Mouse (Mus musculus): ENCODE data around the gene Lima1.

The Lima1 gene

DNA sequence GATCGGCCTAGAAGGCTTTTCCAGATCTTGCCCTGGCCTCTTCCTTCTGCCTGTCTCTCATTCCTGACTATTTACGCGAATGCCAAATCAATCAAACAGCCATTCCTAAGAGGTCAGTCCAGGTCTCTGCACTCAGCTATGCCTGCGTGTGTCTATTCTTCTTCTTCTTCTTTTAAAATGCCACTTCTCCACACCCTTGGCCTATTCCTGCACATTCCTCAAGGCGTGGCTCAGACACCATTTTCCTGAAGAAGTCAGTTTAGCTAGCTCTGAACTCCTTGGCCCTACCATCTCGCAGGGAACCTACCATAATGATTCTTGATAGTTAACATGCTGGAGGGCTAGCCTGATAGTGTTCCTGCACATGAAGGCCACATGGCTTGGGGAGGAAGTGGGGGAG, 75.5 kb downstream of the Lima1 start:
- Histone ChIP-seq H3K27me3 (ENCODE audit: insufficient read depth, low read length) (no peaks in the 10 kb centered on the region), H3K9me3 (ENCODE audit: low read length) (no peaks in the 10 kb centered on the region), H3K4me3 (replicated peaks; ENCODE audit: low read length) (no peak overlapping the region), H3K4me1 (replicated peaks; ENCODE audit: low read depth, low read length) (peaks cover 57% of the 10 kb centered on the region), H3K36me3 (ENCODE audit: insufficient read depth, low read length) (peaks cover 77% of the 10 kb centered on the region)
- TF ChIP-seq CTCF (conservative IDR thresholded peaks at IDR 0.05; ENCODE audit: low read length) (no peak), POU5F1 (IDR thresholded peaks at IDR 0.05; ENCODE audit: borderline replicate concordance, low read length) (no peak), NANOG (IDR thresholded peaks at IDR 0.05; ENCODE audit: borderline replicate concordance, low read length) (no peak)

DNA sequence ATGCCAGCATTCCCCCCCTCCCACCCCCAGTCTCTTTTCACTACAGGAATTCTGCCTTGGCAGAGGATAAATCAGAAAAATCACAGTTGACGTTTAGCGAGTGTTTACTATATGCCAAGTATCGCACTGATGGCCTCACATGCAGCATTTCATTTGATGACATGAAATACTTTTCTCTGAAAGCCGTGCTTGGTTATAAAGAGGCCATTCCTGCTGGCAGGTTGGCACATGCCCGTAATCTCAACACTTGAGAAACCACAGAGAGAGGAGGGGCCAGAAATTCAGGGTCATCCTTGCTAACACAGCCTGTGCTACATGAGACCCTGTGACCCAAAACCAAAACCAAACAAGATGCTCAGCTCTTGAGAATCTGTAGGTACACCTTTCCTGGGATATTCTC, 77.4 kb downstream of the Lima1 start:
- Histone ChIP-seq H3K4me3 (replicated peaks; ENCODE audit: low read length) (no peak overlapping the region), H3K9me3 (ENCODE audit: low read length) (no peaks in the 10 kb centered on the region), H3K27me3 (ENCODE audit: insufficient read depth, low read length) (no peaks in the 10 kb centered on the region), H3K36me3 (ENCODE audit: insufficient read depth, low read length) (peaks cover 79% of the 10 kb centered on the region), H3K4me1 (replicated peaks; ENCODE audit: low read depth, low read length) (peaks cover 51% of the 10 kb centered on the region)
- TF ChIP-seq POU5F1 (IDR thresholded peaks at IDR 0.05; ENCODE audit: borderline replicate concordance, low read length) (no peak), NANOG (IDR thresholded peaks at IDR 0.05; ENCODE audit: borderline replicate concordance, low read length) (no peak), CTCF (conservative IDR thresholded peaks at IDR 0.05; ENCODE audit: low read length) (no peak)

DNA sequence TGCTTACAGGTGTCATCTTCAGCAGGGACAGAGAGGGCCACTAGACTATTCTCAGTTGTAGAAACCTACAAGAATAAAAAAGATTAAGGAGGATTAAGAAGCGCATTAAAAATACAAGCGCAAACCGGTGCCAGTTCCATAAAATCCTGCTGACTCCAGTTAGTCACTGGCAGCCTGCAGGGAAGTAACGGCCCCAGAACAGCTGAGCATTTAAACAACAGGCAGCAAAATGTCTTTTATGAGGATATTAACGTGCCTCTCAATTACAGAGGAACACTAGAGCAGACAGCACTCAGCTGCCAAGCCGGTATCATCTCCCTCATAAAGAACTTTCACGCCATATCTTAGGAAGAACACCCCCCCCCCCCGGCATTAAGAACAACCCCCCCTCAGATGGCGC, 78.5 kb downstream of the Lima1 start:
- Histone ChIP-seq H3K4me3 (replicated peaks; ENCODE audit: low read length) (no peak overlapping the region), H3K36me3 (ENCODE audit: insufficient read depth, low read length) (peaks cover 79% of the 10 kb centered on the region), H3K4me1 (replicated peaks; ENCODE audit: low read depth, low read length) (peaks cover 52% of the 10 kb centered on the region), H3K9me3 (ENCODE audit: low read length) (no peaks in the 10 kb centered on the region), H3K27me3 (ENCODE audit: insufficient read depth, low read length) (no peaks in the 10 kb centered on the region)
- no peak for TF ChIP-seq NANOG (IDR thresholded peaks at IDR 0.05; ENCODE audit: borderline replicate concordance, low read length)
- no peak for TF ChIP-seq POU5F1 (IDR thresholded peaks at IDR 0.05; ENCODE audit: borderline replicate concordance, low read length)
- TF ChIP-seq CTCF (conservative IDR thresholded peaks at IDR 0.05; ENCODE audit: low read length) = no peak

DNA sequence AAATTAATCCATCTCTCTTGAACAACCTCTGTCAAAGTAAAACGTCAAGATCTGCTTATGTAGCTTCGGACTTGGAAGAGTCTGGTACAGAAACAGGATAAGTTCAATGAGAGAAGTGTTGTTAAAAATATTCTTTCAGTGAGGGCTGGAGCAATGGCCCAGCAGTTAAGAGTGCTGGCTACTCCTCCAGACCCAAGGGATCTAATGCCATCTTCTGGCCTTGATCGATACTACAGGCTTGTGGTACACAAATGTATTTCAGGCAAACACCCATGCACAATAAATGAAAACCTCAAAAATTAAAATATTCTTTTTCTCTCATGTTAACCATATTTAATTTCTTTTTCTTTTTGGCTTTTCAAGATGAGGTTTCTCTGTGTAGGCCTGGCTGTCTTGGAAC, 79.2 kb downstream of the Lima1 start:
- no peaks in the 10 kb centered on the region for H3K9me3 ChIP-seq (ENCODE audit: low read length)
- peaks cover 79% of the 10 kb centered on the region for H3K36me3 ChIP-seq (ENCODE audit: insufficient read depth, low read length)
- peak; percentile 21 for TF ChIP-seq CTCF (conservative IDR thresholded peaks at IDR 0.05; ENCODE audit: low read length)
- TF ChIP-seq NANOG (IDR thresholded peaks at IDR 0.05; ENCODE audit: borderline replicate concordance, low read length) = no peak
- H3K27me3 ChIP-seq (ENCODE audit: insufficient read depth, low read length) = no peaks in the 10 kb centered on the region
- H3K4me3 ChIP-seq (replicated peaks; ENCODE audit: low read length) = no peak overlapping the region
- peaks cover 52% of the 10 kb centered on the region for H3K4me1 ChIP-seq (replicated peaks; ENCODE audit: low read depth, low read length)

- Histone ChIP-seq H3K27me3 (ENCODE audit: insufficient read depth, low read length) (no peaks in the 10 kb centered on the region), H3K4me1 (replicated peaks; ENCODE audit: low read depth, low read length) (peaks cover 38% of the 10 kb centered on the region), H3K4me3 (replicated peaks; ENCODE audit: low read length) (no peak overlapping the region), H3K9me3 (ENCODE audit: low read length) (no peaks in the 10 kb centered on the region), H3K36me3 (ENCODE audit: insufficient read depth, low read length) (peaks cover 83% of the 10 kb centered on the region)
- no peak for TF ChIP-seq NANOG (IDR thresholded peaks at IDR 0.05; ENCODE audit: borderline replicate concordance, low read length)
- TF ChIP-seq POU5F1 (IDR thresholded peaks at IDR 0.05; ENCODE audit: borderline replicate concordance, low read length) = no peak
- TF ChIP-seq CTCF (conservative IDR thresholded peaks at IDR 0.05; ENCODE audit: low read length) = no peak
Measured at GRCm38 (mm10) chr15:99792221-99792815, 82.9 kb downstream of the Lima1 start.

DNA sequence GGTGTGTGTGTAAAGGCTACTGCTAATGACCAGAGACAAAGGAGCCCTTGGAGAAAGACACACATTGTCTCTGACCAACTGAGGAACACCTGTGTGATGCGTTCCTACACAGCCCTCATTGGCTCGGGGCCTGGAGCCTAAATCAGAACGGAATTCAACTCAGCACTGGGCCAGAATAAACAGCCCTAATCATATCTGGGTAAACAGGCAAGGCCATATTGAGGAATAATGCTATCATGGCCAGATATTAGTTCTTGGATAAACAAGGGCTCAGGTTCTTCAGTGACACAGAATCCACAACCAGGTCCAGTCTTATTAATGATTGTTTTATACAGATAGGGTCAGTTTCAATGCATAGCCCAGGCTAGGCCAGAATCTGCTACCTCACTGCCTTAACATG, 84.3 kb downstream of the Lima1 start:
- H3K9me3 ChIP-seq (ENCODE audit: low read length) = no peaks in the 10 kb centered on the region
- H3K4me1 ChIP-seq (replicated peaks; ENCODE audit: low read depth, low read length) = peaks cover 43% of the 10 kb centered on the region
- no peak overlapping the region for H3K4me3 ChIP-seq (replicated peaks; ENCODE audit: low read length)
- TF ChIP-seq NANOG (IDR thresholded peaks at IDR 0.05; ENCODE audit: borderline replicate concordance, low read length) (no peak), POU5F1 (IDR thresholded peaks at IDR 0.05; ENCODE audit: borderline replicate concordance, low read length) (no peak), CTCF (conservative IDR thresholded peaks at IDR 0.05; ENCODE audit: low read length) (no peak)
- peaks cover 83% of the 10 kb centered on the region for H3K36me3 ChIP-seq (ENCODE audit: insufficient read depth, low read length)
- no peaks in the 10 kb centered on the region for H3K27me3 ChIP-seq (ENCODE audit: insufficient read depth, low read length)

DNA sequence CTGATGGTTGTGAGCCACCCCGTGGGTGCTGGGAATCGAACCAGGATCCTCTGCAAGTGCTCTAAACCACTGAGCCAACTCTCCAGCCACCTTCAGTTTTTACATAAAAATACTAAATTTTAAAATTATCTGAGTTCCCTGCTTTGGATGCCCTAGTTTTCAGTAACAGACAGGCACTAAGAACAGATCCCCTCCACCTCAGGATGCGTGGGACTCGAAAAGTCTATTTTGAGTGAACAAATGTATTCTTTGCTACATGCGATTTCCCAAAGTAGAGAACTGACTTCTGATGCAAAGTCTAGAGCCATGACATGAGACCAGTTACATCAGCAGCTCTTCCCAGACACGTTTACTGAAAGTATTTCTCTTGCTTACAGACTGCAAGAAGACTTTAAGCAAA, 84.8 kb downstream of the Lima1 start:
- no peaks in the 10 kb centered on the region for H3K9me3 ChIP-seq (ENCODE audit: low read length)
- H3K4me1 ChIP-seq (replicated peaks; ENCODE audit: low read depth, low read length) = peaks cover 43% of the 10 kb centered on the region
- peaks cover 85% of the 10 kb centered on the region for H3K36me3 ChIP-seq (ENCODE audit: insufficient read depth, low read length)
- H3K27me3 ChIP-seq (ENCODE audit: insufficient read depth, low read length) = no peaks in the 10 kb centered on the region
- no peak overlapping the region for H3K4me3 ChIP-seq (replicated peaks; ENCODE audit: low read length)
- TF ChIP-seq NANOG (IDR thresholded peaks at IDR 0.05; ENCODE audit: borderline replicate concordance, low read length) (no peak), POU5F1 (IDR thresholded peaks at IDR 0.05; ENCODE audit: borderline replicate concordance, low read length) (no peak), CTCF (conservative IDR thresholded peaks at IDR 0.05; ENCODE audit: low read length) (no peak)

GRCm38 (mm10) chr15:99787625-99788120, 87.6 kb downstream of the Lima1 start:
- TF ChIP-seq NANOG (IDR thresholded peaks at IDR 0.05; ENCODE audit: borderline replicate concordance, low read length) = no peak
- TF ChIP-seq POU5F1 (IDR thresholded peaks at IDR 0.05; ENCODE audit: borderline replicate concordance, low read length) = no peak
- no peak for TF ChIP-seq CTCF (conservative IDR thresholded peaks at IDR 0.05; ENCODE audit: low read length)
- Histone ChIP-seq H3K4me1 (replicated peaks; ENCODE audit: low read depth, low read length) (peaks cover 37% of the 10 kb centered on the region), H3K4me3 (replicated peaks; ENCODE audit: low read length) (no peak overlapping the region), H3K27me3 (ENCODE audit: insufficient read depth, low read length) (no peaks in the 10 kb centered on the region), H3K9me3 (ENCODE audit: low read length) (no peaks in the 10 kb centered on the region), H3K36me3 (ENCODE audit: insufficient read depth, low read length) (peaks cover 83% of the 10 kb centered on the region)

All from E14TG2a.4 (cell line).